Mouse (Mus musculus): Measurements from ENCODE around the gene Kdr.

Kdr gene

DNA sequence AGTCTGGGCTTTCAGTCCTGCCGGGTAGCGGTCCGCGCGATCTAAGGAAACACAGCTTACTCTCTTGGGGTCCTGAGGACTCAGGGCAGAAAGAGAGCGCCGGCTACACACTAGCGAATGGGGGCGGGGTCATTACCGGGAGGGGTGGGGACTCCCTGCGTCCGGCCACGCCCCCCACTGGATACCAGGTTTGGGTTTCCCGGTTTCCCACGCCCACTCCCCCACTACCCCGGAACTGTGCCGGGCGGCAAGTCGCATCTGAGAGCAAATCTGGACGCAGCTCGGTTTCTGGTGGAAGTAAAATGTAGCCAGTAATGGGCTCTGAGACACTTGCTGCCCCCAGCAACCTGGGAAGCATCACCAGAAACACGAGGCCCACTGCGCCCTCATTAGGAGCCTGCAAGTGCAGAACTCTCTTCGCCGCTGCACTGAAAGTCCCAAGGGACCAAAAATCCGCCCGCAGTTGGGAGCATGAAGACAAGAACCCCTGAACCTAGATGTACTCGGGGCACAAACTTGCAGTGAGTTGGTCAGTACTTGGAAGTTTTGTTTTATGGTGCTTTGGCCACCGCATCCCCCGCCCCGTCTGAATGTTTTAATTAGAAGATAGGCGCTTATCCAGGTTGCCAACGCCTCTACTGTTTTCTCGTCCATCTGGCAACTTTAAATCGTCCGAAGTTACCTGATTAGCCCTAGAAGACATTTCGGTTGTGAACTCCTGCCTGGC lies at the start of gene Kdr:
TSS of gene Kdr (minus strand) at position 85 of the 727 bp plus-strand sequence.
- DNase-seq (ENCODE audit: low spot score in 2 of 2) = peak; percentile 6 to 51

GRCm38 (mm10) chr5:76026805-76027204 lies 48.5 kb upstream of the Kdr start:
- DNase-seq (ENCODE audit: low spot score in 2 of 2) = no peak

- peak in 1 of 2 experiments; percentile 9 for DNase-seq (ENCODE audit: low spot score in 2 of 2)
Measured at GRCm38 (mm10) chr5:76025996-76026665, 47.9 kb upstream of the Kdr start.

DNA sequence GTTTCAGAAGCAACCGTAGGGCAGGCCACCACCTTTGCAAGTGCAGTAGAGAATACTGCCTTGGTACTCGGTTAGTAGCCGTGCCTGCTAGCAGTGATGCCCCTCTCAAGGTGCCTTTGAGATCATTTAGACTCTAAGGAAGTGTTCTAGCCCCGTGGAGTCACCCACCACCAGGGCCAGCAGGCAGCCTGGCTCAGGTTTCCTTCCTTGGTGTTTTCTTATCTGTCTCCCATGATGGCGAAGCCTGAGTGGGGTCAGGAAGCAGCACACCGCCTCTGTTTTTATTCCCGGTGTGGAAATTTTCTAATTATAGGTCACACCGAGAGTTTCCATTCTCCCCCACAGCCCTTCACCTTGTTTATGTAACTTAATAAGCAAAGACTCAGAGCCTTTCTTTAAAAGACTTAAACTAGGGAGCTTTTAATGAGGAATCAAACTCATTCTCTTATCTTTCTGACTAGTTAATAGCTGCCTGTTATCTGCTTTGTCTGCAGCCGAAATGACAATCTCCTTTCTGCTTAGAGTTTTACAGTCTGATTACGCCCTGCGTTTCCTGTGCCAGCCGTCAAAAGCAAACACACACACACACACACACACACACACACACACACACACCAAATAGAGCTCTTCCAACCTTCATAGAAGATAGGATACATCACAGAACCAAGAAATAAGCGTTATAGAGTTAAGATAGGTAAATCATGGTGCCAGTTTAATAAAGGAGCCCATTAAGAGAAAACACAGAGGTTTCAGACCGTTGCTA lies 44.9 kb upstream of the Kdr start:
- DNase-seq (ENCODE audit: low spot score in 2 of 2) = no peak

DNA sequence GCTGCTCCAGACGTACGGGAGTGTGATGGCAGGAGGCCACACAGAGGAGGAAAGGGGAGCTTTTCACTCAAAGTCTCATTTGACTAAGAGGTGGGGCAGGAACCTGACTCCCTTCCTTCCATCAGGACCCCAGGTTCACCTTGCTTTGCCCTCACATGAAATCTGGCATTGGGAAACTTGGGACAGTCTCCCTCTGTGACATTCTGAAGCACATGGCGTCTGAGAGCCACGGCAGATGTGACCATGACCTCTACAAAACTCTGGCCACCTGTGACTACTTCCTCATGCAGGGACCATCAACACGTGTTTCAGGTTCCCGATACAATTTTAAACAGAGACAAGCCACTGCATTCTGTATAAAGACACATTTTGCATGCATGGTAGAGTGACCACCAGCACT lies 44.2 kb upstream of the Kdr start:
- no peak for DNase-seq (ENCODE audit: low spot score in 2 of 2)

DNA sequence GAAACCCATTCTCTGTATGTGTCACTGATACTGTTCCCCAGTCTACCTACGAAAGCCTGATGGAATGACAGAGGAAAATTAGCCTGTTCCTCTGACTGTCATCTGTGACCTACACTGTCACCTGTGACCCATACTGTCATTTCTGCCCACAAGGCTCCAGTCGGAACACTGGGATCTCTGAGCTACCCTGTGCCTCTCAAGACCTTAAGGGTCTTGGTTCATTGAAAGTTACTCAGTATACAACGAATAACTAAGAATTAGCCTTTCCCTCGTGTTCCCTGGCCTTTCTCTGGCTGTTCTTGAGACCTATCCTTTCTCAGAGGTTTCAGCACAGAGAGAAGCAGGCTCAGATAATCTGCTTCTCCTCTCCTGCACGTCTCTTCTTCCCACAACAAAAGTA lies 40.1 kb upstream of the Kdr start:
- DNase-seq (ENCODE audit: low spot score in 2 of 2) = no peak

DNA sequence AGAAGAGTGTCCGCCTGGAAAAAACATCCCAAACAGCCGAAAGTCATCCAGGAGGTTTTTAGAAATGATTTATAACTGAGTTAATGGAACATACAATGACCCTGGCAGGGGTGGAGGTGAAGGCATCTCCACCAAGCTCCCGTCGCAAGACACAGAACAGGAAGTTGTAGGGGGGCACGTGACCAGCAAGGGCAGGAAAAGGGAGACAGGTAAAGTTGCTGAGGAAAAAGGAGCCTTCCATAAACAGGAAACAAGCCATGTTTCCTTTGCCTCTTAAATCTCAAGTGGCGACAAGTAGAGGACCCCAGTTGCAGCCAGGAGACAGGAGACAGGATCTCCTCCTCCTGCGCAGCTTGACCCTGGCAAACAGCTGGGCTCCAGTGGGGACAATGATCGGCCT lies 37.8 kb upstream of the Kdr start:
- no peak for DNase-seq (ENCODE audit: low spot score in 2 of 2)

- DNase-seq (ENCODE audit: low spot score in 2 of 2) = no peak
Measured at GRCm38 (mm10) chr5:76013881-76014431, 35.7 kb upstream of the Kdr start.

- DNase-seq (ENCODE audit: low spot score in 2 of 2) = no peak
Measured at GRCm38 (mm10) chr5:76006403-76006802, 28.1 kb upstream of the Kdr start.

- no peak for DNase-seq (ENCODE audit: low spot score in 2 of 2)
Measured at GRCm38 (mm10) chr5:75990212-75990611, 12.0 kb upstream of the Kdr start.

GRCm38 (mm10) chr5:75987530-75987929 lies 9.3 kb upstream of the Kdr start:
- DNase-seq (ENCODE audit: low spot score in 2 of 2) = no peak

DNA sequence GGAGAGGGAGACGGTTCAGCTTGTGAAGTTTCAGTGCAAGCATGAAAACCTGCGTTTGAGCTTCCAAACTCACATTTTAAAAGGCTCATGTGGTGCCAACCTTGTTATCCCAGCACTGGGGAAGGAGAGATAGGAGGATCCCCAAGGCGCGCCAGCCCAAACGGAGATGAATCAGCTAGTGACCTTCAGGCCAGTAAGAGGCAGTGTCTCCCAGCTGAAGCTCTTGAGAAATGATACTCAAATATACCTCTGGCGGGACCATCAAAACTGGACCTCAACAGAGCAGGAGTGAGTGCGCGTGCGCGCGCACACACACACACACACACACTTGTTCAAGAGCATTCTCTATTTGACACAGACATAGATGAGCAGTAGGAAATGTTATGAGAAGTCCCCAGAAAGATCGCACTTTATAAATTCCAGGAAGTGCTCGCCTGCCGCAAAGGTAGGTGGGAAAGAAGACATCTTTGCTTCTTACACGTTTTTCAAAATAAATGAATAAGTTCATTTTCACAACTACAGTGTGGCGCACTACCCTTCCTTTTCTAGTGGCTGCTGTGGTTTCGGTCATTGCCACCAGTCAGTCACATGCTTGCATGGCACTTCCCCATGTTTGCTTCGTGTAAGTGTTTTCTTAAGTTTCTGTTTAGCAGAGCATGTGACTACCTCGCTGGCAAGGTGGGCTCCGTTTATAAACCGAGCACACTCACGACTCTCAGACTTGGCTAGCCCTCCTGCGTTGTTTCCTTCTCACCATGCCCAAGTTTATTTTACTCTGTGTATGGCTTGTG lies 2.5 kb upstream of the Kdr start:
- DNase-seq (ENCODE audit: low spot score in 2 of 2) = no peak

GRCm38 (mm10) chr5:75979108-75979507 lies 850 bp upstream of the Kdr start:
- no peak for DNase-seq (ENCODE audit: low spot score in 2 of 2)

DNA sequence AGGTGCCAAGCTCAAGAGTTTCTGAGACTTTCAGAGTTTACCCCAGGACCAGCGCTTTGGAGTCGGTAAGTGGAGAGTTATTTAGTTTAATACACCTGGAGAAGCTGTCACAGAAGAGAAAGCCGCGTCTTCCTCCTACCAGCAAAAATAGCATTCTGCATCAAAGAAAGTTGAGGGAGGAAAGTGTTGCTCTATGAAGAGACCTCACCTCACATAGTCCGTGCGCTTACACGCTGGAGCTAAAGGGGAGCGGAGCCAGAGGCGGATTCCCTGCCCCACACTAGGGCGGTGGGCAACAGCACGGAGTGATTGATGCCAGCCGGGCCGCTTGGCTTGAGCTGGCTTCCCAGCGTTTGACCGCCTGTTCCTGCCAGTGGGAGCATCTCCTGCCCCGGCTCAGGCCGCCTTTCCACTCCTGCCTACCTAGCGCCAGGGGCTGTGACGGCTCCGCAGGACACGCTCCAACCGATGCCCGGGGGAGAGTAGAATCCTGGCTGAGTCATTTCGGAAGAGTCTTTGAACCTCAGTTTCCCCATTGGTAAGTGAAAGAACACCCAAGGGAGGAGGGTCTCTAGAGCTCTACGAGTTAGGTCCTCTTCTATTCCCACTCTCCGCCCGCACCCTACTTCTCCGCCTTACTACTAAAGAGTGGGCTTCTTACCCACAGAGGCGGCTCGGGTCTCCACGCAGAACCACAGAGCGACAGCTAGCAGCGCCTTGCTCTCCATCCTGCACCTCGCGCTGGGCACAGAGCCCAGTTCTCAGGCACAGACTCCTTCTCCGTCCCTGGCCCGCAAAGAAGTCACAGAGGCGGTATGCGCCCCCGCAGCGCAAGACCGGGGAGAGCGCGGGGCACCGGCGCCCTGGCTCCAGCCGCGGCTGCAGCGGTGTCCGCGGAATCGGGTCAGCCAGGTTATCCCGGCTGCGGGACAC lies 551 bp downstream of the Kdr start:
- no peak for DNase-seq (ENCODE audit: low spot score in 2 of 2)

DNA sequence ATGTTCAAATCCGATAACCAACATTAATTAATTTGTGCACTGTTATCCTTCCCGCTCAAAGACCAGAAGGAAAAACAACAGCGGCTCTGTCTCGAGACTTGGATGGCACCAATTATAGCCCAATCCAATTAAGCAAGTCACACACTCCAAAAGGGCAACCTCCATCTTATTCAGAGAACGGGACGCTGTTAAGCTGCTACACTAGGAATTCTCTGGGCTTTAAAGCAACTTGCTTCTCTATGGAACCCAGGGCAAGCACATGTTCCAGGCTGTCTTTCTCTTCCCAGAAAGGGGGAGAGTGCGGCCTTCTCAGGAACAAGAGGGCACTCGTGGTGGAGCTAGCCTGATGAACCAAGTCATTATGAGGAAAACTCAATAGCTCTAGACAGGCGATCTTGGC lies 1.6 kb downstream of the Kdr start:
- DNase-seq (ENCODE audit: low spot score in 2 of 2) = no peak

GRCm38 (mm10) chr5:75975398-75975797 lies 2.9 kb downstream of the Kdr start:
- DNase-seq (ENCODE audit: low spot score in 2 of 2) = no peak

DNA sequence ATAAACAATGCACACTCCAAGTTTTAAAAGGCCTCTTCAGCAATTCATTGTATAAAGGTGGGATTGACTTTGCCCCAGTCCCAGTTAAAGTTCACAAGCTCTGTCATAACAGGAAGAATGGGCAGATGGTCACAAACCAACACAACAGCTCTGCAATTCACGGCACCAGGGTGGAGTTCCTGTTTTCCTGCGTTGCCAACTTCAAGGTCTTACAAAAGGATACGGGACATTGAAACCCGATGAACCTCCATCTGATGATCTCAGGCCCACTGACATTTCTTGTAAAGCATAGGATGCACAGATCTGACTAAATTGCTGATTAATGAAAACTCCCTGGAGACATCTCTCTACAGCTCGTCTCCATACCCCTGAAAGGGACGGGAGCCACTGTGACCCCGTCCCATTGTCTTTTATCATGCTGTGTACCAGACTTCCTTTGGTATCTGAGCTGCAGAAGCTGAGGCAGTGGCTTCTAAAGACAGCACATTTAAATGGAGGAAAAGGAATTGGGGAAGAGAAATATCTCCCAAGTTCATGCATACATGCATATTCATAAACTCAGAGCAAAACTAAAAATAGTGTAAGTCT lies 3.6 kb downstream of the Kdr start:
- no peak for DNase-seq (ENCODE audit: low spot score in 2 of 2)

GRCm38 (mm10) chr5:75969887-75970286 lies 8.4 kb downstream of the Kdr start:
- no peak for DNase-seq (ENCODE audit: low spot score in 2 of 2)

DNA sequence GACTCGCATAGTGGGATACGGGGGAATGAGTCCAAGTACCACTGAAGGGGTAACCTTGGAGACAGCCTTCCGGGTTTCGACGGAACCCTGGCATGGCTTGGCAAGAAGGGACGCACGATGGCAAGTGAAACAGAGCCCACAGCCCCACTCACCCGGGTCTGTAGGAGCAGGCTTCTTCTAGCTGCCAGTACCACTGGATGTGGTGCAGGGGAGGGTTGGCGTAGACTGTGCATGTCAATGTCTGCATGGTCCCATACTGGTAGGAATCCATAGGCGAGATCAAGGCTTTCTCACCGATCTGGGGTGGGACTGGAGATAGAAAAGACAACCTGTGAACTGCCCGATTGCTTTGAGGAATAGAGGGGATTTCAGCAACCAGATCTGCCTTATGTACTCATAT lies 15.7 kb downstream of the Kdr start:
- DNase-seq (ENCODE audit: low spot score in 2 of 2) = no peak

Measured in thymus, postnatal 10 days (tissue).